ENCODE assay signal across 35 mouse cellular contexts in the genomic region with DNA sequence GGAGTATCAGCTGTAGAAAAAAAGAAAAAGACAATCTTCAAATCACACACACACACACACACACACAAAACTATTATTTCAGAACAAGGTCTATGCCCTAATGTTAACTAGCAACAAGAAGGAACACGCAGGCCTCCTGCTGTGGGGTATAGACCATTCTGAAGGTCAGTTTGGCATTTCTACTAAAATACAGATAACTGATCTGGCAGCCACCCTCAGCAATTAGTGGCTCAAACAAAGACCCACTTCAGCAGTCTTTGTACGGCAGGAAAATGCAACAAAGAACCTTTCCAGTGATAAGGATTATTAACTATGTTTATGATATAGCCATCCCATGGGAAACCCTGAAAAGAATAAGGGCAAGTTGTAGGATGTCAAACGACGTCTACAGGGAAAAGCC.
"Had no signal": no experiment of that assay in that cellular context is flagged by ENCODE, and none has a peak within 500 bp of the region (broad histone marks: within the 10 kb centered on the region; RNA-seq: fewer than 3 reads in every experiment).

No protein-coding gene starts in this region.

- H3K4me3 ChIP-seq: heart, embryonic 10.5 days; heart, embryonic 12.5 days; heart, embryonic 13.5 days; heart, embryonic 15.5 days; hindbrain, embryonic 10.5 days; hindbrain, embryonic 12.5 days; hindbrain, embryonic 13.5 days; hindbrain, embryonic 15.5 days; intestine, embryonic 15.5 days; kidney, embryonic 15.5 days; layer of hippocampus, adult 2 months had no signal

- H3K27me3 ChIP-seq: heart, embryonic 12.5 days; heart, embryonic 13.5 days; heart, embryonic 15.5 days; hindbrain, embryonic 12.5 days; hindbrain, embryonic 13.5 days; hindbrain, embryonic 15.5 days; intestine, embryonic 15.5 days; kidney, embryonic 15.5 days had no signal

- H3K4me2 ChIP-seq: heart, embryonic 11.5 days; heart, embryonic 12.5 days; heart, embryonic 13.5 days; heart, embryonic 15.5 days; hindbrain, embryonic 12.5 days; hindbrain, embryonic 13.5 days; hindbrain, embryonic 14.5 days; hindbrain, embryonic 15.5 days; intestine, embryonic 15.5 days; kidney, embryonic 15.5 days had no signal

- H3K9me3 ChIP-seq: heart, embryonic 10.5 days; heart, embryonic 12.5 days; heart, embryonic 13.5 days; heart, embryonic 15.5 days; hindbrain, embryonic 10.5 days; hindbrain, embryonic 12.5 days; hindbrain, embryonic 13.5 days; hindbrain, embryonic 15.5 days; intestine, embryonic 15.5 days; kidney, embryonic 15.5 days had no signal

- H3K4me1 ChIP-seq: heart, embryonic 10.5 days; hindbrain, embryonic 10.5 days; hindbrain, embryonic 12.5 days; hindbrain, embryonic 13.5 days; intestine, embryonic 15.5 days; kidney, embryonic 15.5 days had no signal

- H3K9ac ChIP-seq: heart, embryonic 12.5 days; heart, embryonic 13.5 days; heart, embryonic 15.5 days; hindbrain, embryonic 12.5 days; hindbrain, embryonic 13.5 days; hindbrain, embryonic 14.5 days; hindbrain, embryonic 15.5 days; intestine, embryonic 15.5 days; kidney, embryonic 15.5 days had no signal

- H3K27ac ChIP-seq: heart, embryonic 10.5 days; heart, embryonic 13.5 days; heart, embryonic 15.5 days; hindbrain, embryonic 10.5 days; hindbrain, embryonic 12.5 days; hindbrain, embryonic 13.5 days; hindbrain, embryonic 14.5 days; hindbrain, embryonic 15.5 days; hindbrain, postnatal 0 days; intestine, embryonic 15.5 days; kidney, embryonic 15.5 days; kidney, postnatal 0 days; layer of hippocampus, adult 2 months had no signal

- ATAC-seq: hindbrain, embryonic 16.5 days; hindbrain, postnatal 0 days; inflammation-experienced regulatory T-cells, adult 6 months; intestine, embryonic 15.5 days; intestine, embryonic 16.5 days; intestine, postnatal 0 days had no signal

- DNase-seq: heart, postnatal 10 days; heart, postnatal 14 days; heart, postnatal 36 days; heart, postnatal 4 days; kidney, adult 11 months; kidney, adult 18-20 months; kidney, adult 2 months; kidney, adult 8-10 months; kidney, adult 9 months; kidney, postnatal 10 days; kidney, postnatal 14 days; kidney, postnatal 25 days; kidney, postnatal 36 days; kidney, postnatal 4 days; layer of hippocampus, adult 9-11 months; layer of hippocampus, postnatal 36 days had no signal
